Mouse (Mus musculus) lung, embryonic 16.5 days (tissue): ENCODE measurements around the gene Ino80d. TPM values are rescaled to one million over a fixed set of nuclear protein-coding genes. Genes with fewer than 3 reads are reported as not detected.

Experiments
- ATAC-seq: fragments of 200-750 bp; cut with Nextera tagmentation; 2 replicates; pipeline ENCODE4 v1.8.0; 2017; ENCODE audit warnings: low read depth, mild to moderate bottlenecking, moderate library complexity
- H3K27ac ChIP-seq: fragments of 300-500 bp; sonication (generic); 2 replicates; pipeline ENCODE4 v1.5.1; 2014; ENCODE audit warnings: mild to moderate bottlenecking, control low read depth, low read length
- H3K27me3 ChIP-seq: fragments of 300-500 bp; sonication (generic); 2 replicates; pipeline ENCODE4 v1.6.1; 2014; ENCODE audit warnings: low read depth, low read length, mixed read lengths; ENCODE audit not compliant: control insufficient read depth, insufficient read depth
- H3K36me3 ChIP-seq: fragments of 300-500 bp; sonication (generic); 2 replicates; pipeline ENCODE4 v1.6.1; 2014; ENCODE audit warnings: low read length; ENCODE audit not compliant: control insufficient read depth, insufficient read depth
- H3K4me1 ChIP-seq: fragments of 300-500 bp; sonication (generic); replicated peaks from 2 replicates; pipeline ENCODE4 v1.6.1; 2014; ENCODE audit warnings: low read length, mixed read lengths; ENCODE audit not compliant: control insufficient read depth, insufficient read depth
- H3K4me2 ChIP-seq: fragments of 300-500 bp; sonication (generic); 2 replicates; pipeline ENCODE4 v1.6.1; 2014; ENCODE audit warnings: low read depth, low read length, control low read depth
- H3K4me3 ChIP-seq: fragments of 300-500 bp; sonication (generic); 2 replicates; pipeline ENCODE4 v1.5.1; 2014; ENCODE audit warnings: mild to moderate bottlenecking, low read length, control low read depth
- H3K9ac ChIP-seq: fragments of 300-500 bp; sonication (generic); 2 replicates; pipeline ENCODE4 v1.6.1; 2014; ENCODE audit warnings: low read length, control low read depth
- H3K9me3 ChIP-seq: fragments of 300-500 bp; sonication (generic); 2 replicates; pipeline ENCODE4 v1.6.1; 2016; ENCODE audit warnings: low read length; ENCODE audit not compliant: control insufficient read depth
- WGBS: fragments of 180-500 bp; shearing (Covaris S2); extraction: QIAGEN DNeasy Blood & Tissue Kit; methylation state at CpG from one replicate; pipeline ENCODE4 v1.1.7; 2014; 5-methylcytosine and 5-hydroxymethylcytosine counted together
- polyA plus RNA-seq: library from polyadenylated mRNA; unstranded; fragments of >200 nt; fragmentation: Nextera tagmentation; extraction: Ambion mirVana; gene quantifications from 2 replicates; pipeline ENCODE4 v1.2.1, GENCODE M21; 2015

Ino80d gene
- polyA plus RNA-seq, 1 experiment from 2014 or later: 9.7 TPM

GRCm38 (mm10) chr1:63088614-63089013, 25.9 kb downstream of the Ino80d start:
- no peak overlapping the region for H3K27ac ChIP-seq
- no peaks in the 10 kb centered on the region for H3K9me3 ChIP-seq
- no peaks in the 10 kb centered on the region for H3K4me1 ChIP-seq
- no peak overlapping the region for H3K4me2 ChIP-seq
- H3K36me3 ChIP-seq: peaks cover 51% of the 10 kb centered on the region
- no peak overlapping the region for H3K9ac ChIP-seq
- H3K27me3 ChIP-seq: no peaks in the 10 kb centered on the region
- 87% methylated on average over 1 of the region's 1 CpGs for WGBS
- H3K4me3 ChIP-seq: no peak overlapping the region
- ATAC-seq: no peak

GRCm38 (mm10) chr1:63080277-63080676, 34.2 kb downstream of the Ino80d start:
- Histone ChIP-seq H3K4me3 (no peak overlapping the region), H3K4me1 (no peaks in the 10 kb centered on the region), H3K27ac (no peak overlapping the region), H3K27me3 (no peaks in the 10 kb centered on the region), H3K9ac (no peak overlapping the region), H3K9me3 (no peaks in the 10 kb centered on the region), H3K4me2 (no peak overlapping the region), H3K36me3 (peaks cover 25% of the 10 kb centered on the region)
- ATAC-seq: no peak
- 66% methylated on average over 5 of the region's 5 CpGs for WGBS

GRCm38 (mm10) chr1:63076383-63076782, 38.1 kb downstream of the Ino80d start:
- WGBS: 89% methylated on average over 2 of the region's 2 CpGs

GRCm38 (mm10) chr1:63071379-63071778, 43.1 kb downstream of the Ino80d start:
- no peaks in the 10 kb centered on the region for H3K27me3 ChIP-seq
- H3K9ac ChIP-seq: no peak overlapping the region
- H3K27ac ChIP-seq: no peak overlapping the region
- no peaks in the 10 kb centered on the region for H3K4me1 ChIP-seq
- H3K36me3 ChIP-seq: peaks cover 56% of the 10 kb centered on the region
- 49% methylated on average over 1 of the region's 1 CpGs for WGBS
- no peak overlapping the region for H3K4me3 ChIP-seq
- H3K9me3 ChIP-seq: no peaks in the 10 kb centered on the region
- ATAC-seq: peak; percentile 66; the same call in 1 of the 2 replicates
- no peak overlapping the region for H3K4me2 ChIP-seq

More at GRCm38 (mm10) chr1:63076383-63076782, 38.1 kb downstream of the Ino80d start:
- Histone ChIP-seq H3K4me2 (no peak overlapping the region), H3K9ac (no peak overlapping the region), H3K4me1 (no peaks in the 10 kb centered on the region), H3K27me3 (no peaks in the 10 kb centered on the region), H3K27ac (no peak overlapping the region), H3K4me3 (no peak overlapping the region), H3K9me3 (no peaks in the 10 kb centered on the region), H3K36me3 (peaks cover 40% of the 10 kb centered on the region)
- no peak for ATAC-seq

- Histone ChIP-seq H3K4me3 (no peak overlapping the region), H3K9me3 (no peaks in the 10 kb centered on the region), H3K4me1 (peaks cover 5% of the 10 kb centered on the region; the same call in 1 of the 2 replicates), H3K27me3 (no peaks in the 10 kb centered on the region), H3K9ac (no peak overlapping the region), H3K36me3 (peaks cover 51% of the 10 kb centered on the region), H3K4me2 (no peak overlapping the region), H3K27ac (no peak overlapping the region)
- WGBS: 83% methylated on average over 12 of the region's 12 CpGs
- no peak for ATAC-seq
Measured at GRCm38 (mm10) chr1:63058361-63058760, 56.1 kb downstream of the Ino80d start.

- Histone ChIP-seq H3K9me3 (no peaks in the 10 kb centered on the region), H3K4me3 (no peak overlapping the region), H3K4me1 (peaks cover 10% of the 10 kb centered on the region), H3K4me2 (no peak overlapping the region), H3K9ac (no peak overlapping the region), H3K36me3 (peaks cover 47% of the 10 kb centered on the region), H3K27ac (no peak overlapping the region), H3K27me3 (no peaks in the 10 kb centered on the region)
- no peak for ATAC-seq
- WGBS: 86% methylated on average over 11 of the region's 11 CpGs
Measured at GRCm38 (mm10) chr1:63057849-63058248, 56.6 kb downstream of the Ino80d start.

- Histone ChIP-seq H3K9me3 (no peaks in the 10 kb centered on the region), H3K4me1 (peaks cover 10% of the 10 kb centered on the region), H3K36me3 (peaks cover 43% of the 10 kb centered on the region), H3K27ac (no peak overlapping the region), H3K27me3 (no peaks in the 10 kb centered on the region), H3K9ac (no peak overlapping the region), H3K4me2 (no peak overlapping the region), H3K4me3 (no peak overlapping the region)
- 95% methylated on average over 3 of the region's 3 CpGs for WGBS
- ATAC-seq: no peak
Measured at GRCm38 (mm10) chr1:63057318-63057717, 57.1 kb downstream of the Ino80d start.

GRCm38 (mm10) chr1:63055386-63055785, 59.1 kb downstream of the Ino80d start:
- 60% methylated on average over 3 of the region's 3 CpGs for WGBS
- peaks cover 29% of the 10 kb centered on the region for H3K36me3 ChIP-seq
- ATAC-seq: no peak

GRCm38 (mm10) chr1:63050866-63051265, 63.6 kb downstream of the Ino80d start:
- Histone ChIP-seq H3K36me3 (peaks cover 3% of the 10 kb centered on the region; the same call in 1 of the 2 replicates), H3K9ac (no peak overlapping the region), H3K27me3 (no peaks in the 10 kb centered on the region), H3K27ac (no peak overlapping the region), H3K9me3 (no peaks in the 10 kb centered on the region), H3K4me2 (no peak overlapping the region), H3K4me3 (no peak overlapping the region), H3K4me1 (peaks cover 8% of the 10 kb centered on the region)
- 57% methylated on average over 8 of the region's 8 CpGs for WGBS
- ATAC-seq: no peak

More at GRCm38 (mm10) chr1:63055386-63055785, 59.1 kb downstream of the Ino80d start:
- no peaks in the 10 kb centered on the region for H3K27me3 ChIP-seq
- no peak overlapping the region for H3K9ac ChIP-seq
- no peak overlapping the region for H3K27ac ChIP-seq
- no peak overlapping the region for H3K4me2 ChIP-seq
- no peak overlapping the region for H3K4me3 ChIP-seq
- H3K9me3 ChIP-seq: no peaks in the 10 kb centered on the region
- peaks cover 10% of the 10 kb centered on the region for H3K4me1 ChIP-seq

GRCm38 (mm10) chr1:63049977-63050376, 64.5 kb downstream of the Ino80d start:
- peaks cover 3% of the 10 kb centered on the region; the same call in 1 of the 2 replicates for H3K36me3 ChIP-seq
- H3K27me3 ChIP-seq: no peaks in the 10 kb centered on the region
- H3K4me1 ChIP-seq: peaks cover 6% of the 10 kb centered on the region
- no peak overlapping the region for H3K9ac ChIP-seq
- H3K9me3 ChIP-seq: no peaks in the 10 kb centered on the region
- H3K27ac ChIP-seq: no peak overlapping the region
- H3K4me3 ChIP-seq: no peak overlapping the region
- no peak overlapping the region for H3K4me2 ChIP-seq
- WGBS: 93% methylated on average over 3 of the region's 3 CpGs
- ATAC-seq: no peak
